Comparison of ENCODE assay signal across 8 mouse cellular contexts in the genomic region with DNA sequence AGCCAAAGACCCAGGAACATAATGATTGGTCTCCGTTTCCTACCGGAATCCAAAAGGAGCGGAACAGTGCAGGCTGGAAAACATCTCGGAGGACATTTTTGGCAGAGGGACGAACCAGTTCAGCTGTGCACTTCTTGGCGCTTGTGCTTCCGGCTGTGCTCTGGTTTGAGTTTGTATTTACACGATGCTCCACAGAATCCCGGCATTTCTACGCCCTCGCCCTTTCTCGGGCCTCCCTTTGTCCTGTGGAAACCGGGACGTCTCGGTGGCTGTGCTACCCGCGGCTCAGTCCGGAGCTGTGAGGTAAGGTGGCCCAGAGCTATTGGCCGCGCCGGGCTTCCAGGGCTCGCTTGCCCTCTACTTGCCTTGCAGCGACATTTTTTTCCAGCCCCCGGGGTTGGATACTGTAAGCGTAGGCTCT. TPM values are rescaled to one million over a fixed set of nuclear protein-coding genes. Genes with fewer than 3 reads are reported as not detected.
DNase-seq lines count a peak whose midpoint lies in the region; ATAC-seq and TF ChIP-seq lines count a peak whose summit lies in the region.

A gene (plus strand): TSS at position 80 of the 421 bp plus-strand sequence.

- peak; percentile 94 for ATAC-seq in forebrain, embryonic 12.5 days (ENCODE audit: low FRiP score)
- ATAC-seq in heart, postnatal 0 days (ENCODE audit: insufficient read depth, low read depth), result peak; percentile 95
- peak; percentile 89 for ATAC-seq in liver, embryonic 16.5 days (ENCODE audit: low read depth)
- peak; percentile 93 for ATAC-seq in neural tube, embryonic 13.5 days (ENCODE audit: low read depth)

- peak; percentile 89 for DNase-seq in CH12.LX (ENCODE audit: extremely low read depth)
- DNase-seq in c-Kit-positive CD71-positive TER-119-negative erythroid progenitor cells, embryonic 14.5 days (ENCODE audit: low read depth), result peak; percentile 89
- peak; percentile 87 for DNase-seq in heart, postnatal 0 days (ENCODE audit: low spot score)
- DNase-seq in kidney, postnatal 4 days, result peak; percentile 80 to 86

- no peak for TF ChIP-seq EP300 in CH12.LX (IDR thresholded peaks at IDR 0.05; ENCODE audit: low read length)
- TF ChIP-seq EP300 in heart, postnatal 0 days (IDR thresholded peaks at IDR 0.05; ENCODE audit: low read depth), result peak; percentile 62

- whole genome bisulfite sequencing in forebrain, embryonic 12.5 days, result under 1% methylated on average over 25 of the region's 25 CpGs
- under 1% methylated on average over 25 of the region's 25 CpGs for WGBS in heart, postnatal 0 days
- WGBS in liver, embryonic 16.5 days (ENCODE audit: insufficient replicate concordance), result under 1% methylated on average over 25 of the region's 25 CpGs
- WGBS in neural tube, embryonic 13.5 days, result under 1% methylated on average over 25 of the region's 25 CpGs

- in situ Hi-C loops in CH12.LX (cut with MboI; ENCODE audit: low pct_ligation_motif_present, low pct_unique_long_range_greater_than_20kb, low sequenced_read_pairs), result no loop called here

- dilution Hi-C loops in CH12.LX (cut with MboI; ENCODE audit: extremely low pct_ligation_motif_present, extremely low pct_unique_long_range_greater_than_20kb, low sequenced_read_pairs), result no loop called here

- H3K4me2 ChIP-seq in CH12.LX (ENCODE audit: insufficient read depth, low read depth, poor library complexity, severe bottlenecking), result peak within 1 kb of the TSS; percentile 99
- H3K4me2 ChIP-seq in forebrain, embryonic 12.5 days, result peak within 1 kb of the TSS; percentile 85
- peak within 1 kb of the TSS; percentile 79 for H3K4me2 ChIP-seq in heart, postnatal 0 days (ENCODE audit: low read depth, low read length)
- peak within 1 kb of the TSS; percentile 78 for H3K4me2 ChIP-seq in liver, embryonic 16.5 days (ENCODE audit: low read depth, low read length)
- peak within 1 kb of the TSS; percentile 82 for H3K4me2 ChIP-seq in neural tube, embryonic 13.5 days

- no peak for TF ChIP-seq RAD21 in CH12.LX (IDR thresholded peaks at IDR 0.05; ENCODE audit: low read depth, low read length)

- TF ChIP-seq CTCF in CH12.LX (conservative IDR thresholded peaks at IDR 0.05 in 1 of 2, IDR thresholded peaks at IDR 0.05 in 1 of 2; ENCODE audit: low read depth in 2 of 2, low read length in 2 of 2), result no peak
- no peak for TF ChIP-seq CTCF in heart, postnatal 0 days (IDR thresholded peaks at IDR 0.05; ENCODE audit: low read depth)
- no peak for TF ChIP-seq CTCF in testis, adult 2 months (IDR thresholded peaks at IDR 0.05; ENCODE audit: control insufficient read depth, insufficient read depth, insufficient replicate concordance, low read depth, low read length)

- H3K27ac ChIP-seq in CH12.LX (ENCODE audit: insufficient read depth, low read depth), result no peak within 1 kb of the TSS
- peak within 1 kb of the TSS; percentile 72 for H3K27ac ChIP-seq in forebrain, embryonic 12.5 days
- peak within 1 kb of the TSS; percentile 87 for H3K27ac ChIP-seq in heart, postnatal 0 days (ENCODE audit: low read depth)
- H3K27ac ChIP-seq in liver, embryonic 16.5 days (ENCODE audit: low read length), result peak within 1 kb of the TSS; percentile 81
- H3K27ac ChIP-seq in neural tube, embryonic 13.5 days (replicated peaks), result peak within 1 kb of the TSS; percentile 79
- peak within 1 kb of the TSS; percentile 86 for H3K27ac ChIP-seq in testis, adult 2 months (ENCODE audit: control insufficient read depth, insufficient read depth, low read depth, low read length)

- no peaks in the 10 kb centered on the region for H3K9me3 ChIP-seq in CH12.LX (replicated peaks; ENCODE audit: low read length)
- H3K9me3 ChIP-seq in forebrain, embryonic 12.5 days, result no peaks in the 10 kb centered on the region
- no peaks in the 10 kb centered on the region for H3K9me3 ChIP-seq in heart, postnatal 0 days (replicated peaks; ENCODE audit: control insufficient read depth, low read length)
- H3K9me3 ChIP-seq in liver, embryonic 16.5 days (replicated peaks; ENCODE audit: control insufficient read depth, low read length), result no peaks in the 10 kb centered on the region
- H3K9me3 ChIP-seq in neural tube, embryonic 13.5 days, result no peaks in the 10 kb centered on the region

- TF ChIP-seq POLR2A in CH12.LX (IDR thresholded peaks at IDR 0.05; ENCODE audit: low read depth, low read length), result peak; percentile 79
- peak; percentile 71 for TF ChIP-seq POLR2A in testis, adult 2 months (IDR thresholded peaks at IDR 0.05; ENCODE audit: control insufficient read depth, low read depth, low read length)

- peak within 1 kb of the TSS; percentile 87 to 99 (median 91) for H3K4me3 ChIP-seq in CH12.LX (replicated peaks in 1 of 3; ENCODE audit: low read depth in 2 of 3, low read length in 2 of 3, poor library complexity in 1 of 3)
- H3K4me3 ChIP-seq in forebrain, embryonic 12.5 days (replicated peaks), result peak within 1 kb of the TSS; percentile 65
- peak within 1 kb of the TSS; percentile 93 for H3K4me3 ChIP-seq in heart, postnatal 0 days (ENCODE audit: low read depth, low read length)
- peak within 1 kb of the TSS; percentile 87 for H3K4me3 ChIP-seq in liver, embryonic 16.5 days (ENCODE audit: low read depth, low read length)
- peak within 1 kb of the TSS; percentile 89 for H3K4me3 ChIP-seq in neural tube, embryonic 13.5 days
- H3K4me3 ChIP-seq in testis, adult 2 months (ENCODE audit: control insufficient read depth, low read depth, low read length), result peak within 1 kb of the TSS; percentile 96

- H3K4me1 ChIP-seq in CH12.LX (ENCODE audit: control insufficient read depth in 1 of 2, insufficient read depth in 2 of 2), result peaks cover 0 to 15% of the 10 kb centered on the region in 2 experiments; a peak in 2 of 4 replicates
- peaks cover 10% of the 10 kb centered on the region for H3K4me1 ChIP-seq in forebrain, embryonic 12.5 days
- peaks cover 8% of the 10 kb centered on the region for H3K4me1 ChIP-seq in heart, postnatal 0 days (ENCODE audit: control insufficient read depth, insufficient read depth)
- H3K4me1 ChIP-seq in liver, embryonic 16.5 days (ENCODE audit: control insufficient read depth, low read depth, low read length), result peaks cover 11% of the 10 kb centered on the region
- peaks cover 19% of the 10 kb centered on the region for H3K4me1 ChIP-seq in neural tube, embryonic 13.5 days (replicated peaks)
- H3K4me1 ChIP-seq in testis, adult 2 months (ENCODE audit: control insufficient read depth, insufficient read depth, low read length), result peaks cover 3% of the 10 kb centered on the region; the same call in 1 of the 2 replicates

- no peaks in the 10 kb centered on the region for H3K27me3 ChIP-seq in CH12.LX (replicated peaks)
- no peaks in the 10 kb centered on the region for H3K27me3 ChIP-seq in forebrain, embryonic 12.5 days
- H3K27me3 ChIP-seq in heart, postnatal 0 days (ENCODE audit: control insufficient read depth, insufficient read depth, low read length), result no peaks in the 10 kb centered on the region
- no peaks in the 10 kb centered on the region for H3K27me3 ChIP-seq in liver, embryonic 16.5 days (ENCODE audit: control insufficient read depth, insufficient read depth, low read depth, low read length)
- no peaks in the 10 kb centered on the region for H3K27me3 ChIP-seq in neural tube, embryonic 13.5 days
- no peaks in the 10 kb centered on the region for H3K27me3 ChIP-seq in testis, adult 2 months (ENCODE audit: control insufficient read depth, insufficient read depth, low read length)

- H3K79me2 ChIP-seq in CH12.LX (replicated peaks; ENCODE audit: control insufficient read depth, extremely low read depth, insufficient read depth, poor library complexity, severe bottlenecking), result peaks cover 19% of the 10 kb centered on the region

- peak within 1 kb of the TSS; percentile 85 for H3K9ac ChIP-seq in CH12.LX (ENCODE audit: insufficient read depth, low read depth)
- H3K9ac ChIP-seq in forebrain, embryonic 12.5 days, result peak within 1 kb of the TSS; percentile 78
- H3K9ac ChIP-seq in heart, postnatal 0 days (replicated peaks; ENCODE audit: low read depth, low read length), result peak within 1 kb of the TSS; percentile 95
- H3K9ac ChIP-seq in liver, embryonic 16.5 days (ENCODE audit: low read depth, low read length), result peak within 1 kb of the TSS; percentile 88
- H3K9ac ChIP-seq in neural tube, embryonic 13.5 days, result peak within 1 kb of the TSS; percentile 90

- H3K36me3 ChIP-seq in CH12.LX (replicated peaks in 1 of 2; ENCODE audit: control insufficient read depth in 1 of 2, insufficient read depth in 1 of 2, low read length in 1 of 2), result peaks cover 6 to 17% of the 10 kb centered on the region in 2 experiments
- peaks cover 5% of the 10 kb centered on the region; the same call in 1 of the 2 replicates for H3K36me3 ChIP-seq in forebrain, embryonic 12.5 days (replicated peaks)
- H3K36me3 ChIP-seq in heart, postnatal 0 days (replicated peaks; ENCODE audit: control insufficient read depth, insufficient read depth, low read length), result peaks cover 12% of the 10 kb centered on the region; the same call in 1 of the 2 replicates
- peaks cover 2% of the 10 kb centered on the region; the same call in 1 of the 2 replicates for H3K36me3 ChIP-seq in liver, embryonic 16.5 days (ENCODE audit: control insufficient read depth, insufficient read depth)
- H3K36me3 ChIP-seq in neural tube, embryonic 13.5 days, result peaks cover 9% of the 10 kb centered on the region
- H3K36me3 ChIP-seq in testis, adult 2 months (ENCODE audit: control insufficient read depth, insufficient read depth, low read length), result no peaks in the 10 kb centered on the region

TF ChIP-seq in CH12.LX, 34 proteins besides CTCF, POLR2A, EP300 and RAD21 (continues in another document):
- TF ChIP-seq SIN3A (IDR thresholded peaks at IDR 0.05; ENCODE audit: low read length) (peak; percentile 98), ELF1 (IDR thresholded peaks at IDR 0.05; ENCODE audit: low read depth, low read length) (peak; percentile 75), MYC (IDR thresholded peaks at IDR 0.05; ENCODE audit: low read depth, low read length) (peak; percentile 66; the same call in 1 of the 2 replicates), TBP (conservative IDR thresholded peaks at IDR 0.05; ENCODE audit: low read depth, low read length) (peak; percentile 94), TCF12 (IDR thresholded peaks at IDR 0.05; ENCODE audit: low read depth, low read length) (peak; percentile 90), ZMIZ1 (IDR thresholded peaks at IDR 0.05; ENCODE audit: low read depth, low read length) (peak; percentile 49; the same call in 1 of the 2 replicates), CHD1 (IDR thresholded peaks at IDR 0.05; ENCODE audit: low read depth, low read length) (no peak; the same call in 1 of the 2 replicates)

RNA-seq across cellular contexts. Expression of the gene that starts here (rescaled TPM):
- total RNA-seq in CH12.LX (2012; rRNA removed), result 22.0 and 28.2 TPM in 2 replicates
- total RNA-seq in CH12.LX (2014; rRNA removed), result 53.7 and 67.4 TPM in 2 replicates
- polyA plus RNA-seq in CH12.LX (2012; ENCODE audit: insufficient read length, low read depth), result 30.0 and 31.1 TPM in 2 replicates
- polyA plus RNA-seq in forebrain, embryonic 12.5 days (2016; fragmentation: Nextera tagmentation; extraction: Ambion mirVana), result 38.9 and 39.4 TPM in 2 replicates
- total RNA-seq in heart, postnatal 0 days (2014; rRNA removed; ENCODE audit: low replicate concordance), result 21.7 and 27.3 TPM in 2 replicates
- 67.9 and 72.5 TPM in 2 replicates for polyA plus RNA-seq in heart, postnatal 0 days (2015; fragmentation: Nextera tagmentation; extraction: Ambion mirVana)
- polyA plus RNA-seq in liver, embryonic 16.5 days (2015; fragmentation: Nextera tagmentation; extraction: Ambion mirVana), result 25.9 and 26.8 TPM in 2 replicates
- 36.9 and 37.4 TPM in 2 replicates for polyA plus RNA-seq in neural tube, embryonic 13.5 days (2015; fragmentation: Nextera tagmentation; extraction: Ambion mirVana)
- 7.6 and 8.0 TPM in 2 replicates for polyA plus RNA-seq in testis, adult 2 months (2012; rRNA removed)
